Mouse (Mus musculus) heart, embryonic 10.5 days (tissue): ENCODE measurements around the gene Glod4. TPM values are rescaled to one million over a fixed set of nuclear protein-coding genes. Genes with fewer than 3 reads are reported as not detected.

Experiments used
- DNase-seq: peaks from one replicate; pipeline ENCODE4 v3.0.0-alpha.2; 2017; ENCODE audit warnings: low spot score
- H3K27ac ChIP-seq: fragments of 300-500 bp; sonication (generic); 2 replicates; pipeline ENCODE4 v1.5.1; 2016; ENCODE audit warnings: mild to moderate bottlenecking
- H3K27me3 ChIP-seq: fragments of 300-500 bp; sonication (generic); 2 replicates; pipeline ENCODE4 v1.6.1; 2016; ENCODE audit warnings: mild to moderate bottlenecking; ENCODE audit not compliant: poor library complexity, insufficient read depth, severe bottlenecking
- H3K36me3 ChIP-seq: fragments of 300-500 bp; sonication (generic); 2 replicates; pipeline ENCODE4 v1.6.1; 2016; ENCODE audit warnings: mild to moderate bottlenecking, moderate library complexity
- H3K4me1 ChIP-seq: fragments of 300-500 bp; sonication (generic); 2 replicates; pipeline ENCODE4 v1.6.1; 2016; ENCODE audit warnings: mild to moderate bottlenecking
- H3K4me3 ChIP-seq: fragments of 300-500 bp; sonication (generic); 2 replicates; pipeline ENCODE4 v1.5.1; 2016; ENCODE audit warnings: mild to moderate bottlenecking, moderate library complexity
- H3K9me3 ChIP-seq: fragments of 300-500 bp; sonication (generic); 2 replicates; pipeline ENCODE4 v1.6.1; 2016; ENCODE audit warnings: mild to moderate bottlenecking, moderate library complexity
- WGBS: fragments of 180-500 bp; shearing (Covaris S2); methylation state at CpG from one replicate; pipeline ENCODE4 v1.1.7; 2016; 5-methylcytosine and 5-hydroxymethylcytosine counted together
- polyA plus RNA-seq: library from polyadenylated mRNA; unstranded; fragments of >200 nt; fragmentation: Nextera tagmentation; extraction: Ambion mirVana; gene quantifications from 2 replicates; pipeline ENCODE4 v1.2.1, GENCODE M21; 2016

The Glod4 gene
- polyA plus RNA-seq, 1 experiment from 2014 or later: 135 TPM

- H3K27me3 ChIP-seq: no peaks in the 10 kb centered on the region
- no peak overlapping the region for H3K4me3 ChIP-seq
- peaks cover 4% of the 10 kb centered on the region; the same call in 1 of the 2 replicates for H3K9me3 ChIP-seq
- H3K4me1 ChIP-seq: peaks cover 22% of the 10 kb centered on the region; the same call in 1 of the 2 replicates
- peak overlapping the region; percentile 10; the same call in 1 of the 2 replicates for H3K27ac ChIP-seq
- 65% methylated on average over 14 of the region's 14 CpGs for WGBS
- H3K36me3 ChIP-seq: peaks cover 18% of the 10 kb centered on the region
- DNase-seq: no peak
Observed at GRCm38 (mm10) chr11:76278960-76279852, 35.7 kb upstream of the Glod4 start.

- Histone ChIP-seq H3K27ac (no peak overlapping the region), H3K9me3 (no peaks in the 10 kb centered on the region), H3K4me3 (no peak overlapping the region), H3K36me3 (peaks cover 55% of the 10 kb centered on the region), H3K27me3 (no peaks in the 10 kb centered on the region), H3K4me1 (peaks cover 8% of the 10 kb centered on the region)
- 85% methylated on average over 4 of the region's 4 CpGs for WGBS
- DNase-seq: no peak
Observed at GRCm38 (mm10) chr11:76272440-76272839, 28.9 kb upstream of the Glod4 start.

GRCm38 (mm10) chr11:76268521-76269065, 25.1 kb upstream of the Glod4 start:
- Histone ChIP-seq H3K36me3 (peaks cover 42% of the 10 kb centered on the region), H3K27me3 (no peaks in the 10 kb centered on the region), H3K27ac (no peak overlapping the region), H3K4me3 (no peak overlapping the region), H3K4me1 (peaks cover 24% of the 10 kb centered on the region), H3K9me3 (no peaks in the 10 kb centered on the region)
- WGBS: 75% methylated on average over 6 of the region's 6 CpGs
- DNase-seq: no peak

- H3K4me3 ChIP-seq: no peak overlapping the region
- peaks cover 36% of the 10 kb centered on the region for H3K36me3 ChIP-seq
- no peaks in the 10 kb centered on the region for H3K9me3 ChIP-seq
- no peak overlapping the region for H3K27ac ChIP-seq
- DNase-seq: no peak
- 65% methylated on average over 5 of the region's 5 CpGs for WGBS
- H3K4me1 ChIP-seq: peaks cover 29% of the 10 kb centered on the region
- no peaks in the 10 kb centered on the region for H3K27me3 ChIP-seq
Observed at GRCm38 (mm10) chr11:76268001-76268459, 24.5 kb upstream of the Glod4 start.

- WGBS: 60% methylated on average over 7 of the region's 7 CpGs
- DNase-seq: no peak
- peaks cover 34% of the 10 kb centered on the region for H3K4me1 ChIP-seq
- no peaks in the 10 kb centered on the region for H3K9me3 ChIP-seq
- no peaks in the 10 kb centered on the region for H3K27me3 ChIP-seq
- H3K27ac ChIP-seq: no peak overlapping the region
- H3K4me3 ChIP-seq: no peak overlapping the region
- peaks cover 33% of the 10 kb centered on the region for H3K36me3 ChIP-seq
Observed at GRCm38 (mm10) chr11:76267550-76267949, 24.0 kb upstream of the Glod4 start.

- Histone ChIP-seq H3K36me3 (peaks cover 33% of the 10 kb centered on the region), H3K9me3 (no peaks in the 10 kb centered on the region), H3K4me1 (peaks cover 47% of the 10 kb centered on the region), H3K27ac (peak overlapping the region; percentile 52; the same call in 1 of the 2 replicates), H3K27me3 (no peaks in the 10 kb centered on the region), H3K4me3 (no peak overlapping the region)
- 13% methylated on average over 19 of the region's 19 CpGs for WGBS
- no peak for DNase-seq
Observed at GRCm38 (mm10) chr11:76262611-76263351, 19.3 kb upstream of the Glod4 start.

GRCm38 (mm10) chr11:76261224-76261623, 17.7 kb upstream of the Glod4 start:
- Histone ChIP-seq H3K27me3 (no peaks in the 10 kb centered on the region), H3K9me3 (no peaks in the 10 kb centered on the region), H3K36me3 (peaks cover 37% of the 10 kb centered on the region), H3K27ac (no peak overlapping the region), H3K4me3 (no peak overlapping the region), H3K4me1 (peaks cover 42% of the 10 kb centered on the region)
- 64% methylated on average over 12 of the region's 12 CpGs for WGBS
- DNase-seq: no peak

- Histone ChIP-seq H3K4me1 (peaks cover 43% of the 10 kb centered on the region), H3K9me3 (no peaks in the 10 kb centered on the region), H3K4me3 (no peak overlapping the region), H3K36me3 (peaks cover 37% of the 10 kb centered on the region), H3K27ac (peak overlapping the region; percentile 38; the same call in 1 of the 2 replicates), H3K27me3 (no peaks in the 10 kb centered on the region)
- 72% methylated on average over 10 of the region's 10 CpGs for WGBS
- no peak for DNase-seq
Observed at GRCm38 (mm10) chr11:76260208-76261050, 16.9 kb upstream of the Glod4 start.

GRCm38 (mm10) chr11:76258511-76258910, 15.0 kb upstream of the Glod4 start:
- DNase-seq: no peak
- WGBS: 81% methylated on average over 6 of the region's 6 CpGs
- no peak overlapping the region for H3K27ac ChIP-seq
- peaks cover 39% of the 10 kb centered on the region for H3K36me3 ChIP-seq
- no peaks in the 10 kb centered on the region for H3K9me3 ChIP-seq
- H3K27me3 ChIP-seq: no peaks in the 10 kb centered on the region
- H3K4me3 ChIP-seq: no peak overlapping the region
- H3K4me1 ChIP-seq: peaks cover 38% of the 10 kb centered on the region

GRCm38 (mm10) chr11:76257386-76257785, 13.9 kb upstream of the Glod4 start:
- no peaks in the 10 kb centered on the region for H3K27me3 ChIP-seq
- no peak overlapping the region for H3K4me3 ChIP-seq
- H3K27ac ChIP-seq: no peak overlapping the region
- DNase-seq: no peak
- 68% methylated on average over 4 of the region's 4 CpGs for WGBS
- H3K9me3 ChIP-seq: no peaks in the 10 kb centered on the region
- H3K4me1 ChIP-seq: peaks cover 27% of the 10 kb centered on the region
- peaks cover 39% of the 10 kb centered on the region for H3K36me3 ChIP-seq

- peaks cover 20% of the 10 kb centered on the region for H3K4me1 ChIP-seq
- no peaks in the 10 kb centered on the region for H3K27me3 ChIP-seq
- peaks cover 32% of the 10 kb centered on the region for H3K36me3 ChIP-seq
- H3K4me3 ChIP-seq: no peak overlapping the region
- no peak for DNase-seq
- no peaks in the 10 kb centered on the region for H3K9me3 ChIP-seq
- 50% methylated on average over 5 of the region's 5 CpGs for WGBS
- no peak overlapping the region for H3K27ac ChIP-seq
Observed at GRCm38 (mm10) chr11:76256129-76256528, 12.6 kb upstream of the Glod4 start.

GRCm38 (mm10) chr11:76255431-76256001, 12.0 kb upstream of the Glod4 start:
- H3K9me3 ChIP-seq: no peaks in the 10 kb centered on the region
- H3K4me3 ChIP-seq: no peak overlapping the region
- H3K36me3 ChIP-seq: peaks cover 32% of the 10 kb centered on the region
- H3K27me3 ChIP-seq: no peaks in the 10 kb centered on the region
- no peak overlapping the region for H3K27ac ChIP-seq
- H3K4me1 ChIP-seq: peaks cover 14% of the 10 kb centered on the region
- no peak for DNase-seq
- WGBS: 85% methylated on average over 4 of the region's 4 CpGs
